Mouse (Mus musculus): Measurements from ENCODE around the gene Cpn2. TPM values are rescaled to one million over a fixed set of nuclear protein-coding genes. Genes with fewer than 3 reads are reported as not detected.

Cpn2 gene
- polyA plus RNA-seq, 1 experiment from 2014 or later, result not detected

DNA sequence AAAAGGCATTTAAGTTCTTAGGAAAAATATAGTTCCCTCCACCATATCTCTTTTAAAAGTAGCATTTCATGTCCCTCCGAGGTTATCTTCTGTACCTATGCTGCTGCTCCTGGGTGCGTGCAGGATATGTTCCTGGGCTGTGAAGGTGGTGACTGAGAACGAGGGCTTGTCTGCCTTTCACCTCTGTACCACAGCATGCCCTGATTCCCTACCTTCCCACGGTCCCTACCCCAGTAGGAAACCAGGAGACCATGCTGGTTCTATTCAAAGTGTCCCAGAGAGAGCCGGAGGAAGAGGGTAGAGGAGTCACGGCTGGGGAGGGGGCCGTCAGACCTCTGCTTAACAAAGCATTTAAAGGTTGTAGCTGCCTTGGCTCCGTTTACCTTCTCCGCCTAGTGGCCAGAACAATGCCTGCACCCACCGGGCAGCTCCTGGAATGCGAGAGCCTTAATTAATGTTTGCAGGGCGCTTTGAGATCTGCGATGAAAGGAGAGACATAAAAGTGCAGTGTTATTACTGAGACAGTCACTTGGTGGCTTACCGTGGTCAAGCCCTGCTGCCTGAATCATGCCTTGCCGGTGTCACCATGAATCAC, 16.5 kb upstream of the Cpn2 start:
- peak; percentile 67 for ATAC-seq
- peak overlapping the region; percentile 48 for H3K4me2 ChIP-seq (ENCODE audit: low read length)
- peaks cover 22% of the 10 kb centered on the region for H3K27me3 ChIP-seq (replicated peaks; ENCODE audit: control insufficient read depth, insufficient read depth, low read length)
- H3K9me3 ChIP-seq (ENCODE audit: control insufficient read depth, low read length), result no peaks in the 10 kb centered on the region
- peak overlapping the region; percentile 16 for H3K4me3 ChIP-seq (ENCODE audit: low read length)
- WGBS, result 2% methylated on average over 15 of the region's 15 CpGs
- H3K9ac ChIP-seq (ENCODE audit: low read depth, low read length), result no peak overlapping the region
- no peaks in the 10 kb centered on the region for H3K36me3 ChIP-seq (ENCODE audit: control insufficient read depth, insufficient read depth, low read length)
- peaks cover 7% of the 10 kb centered on the region for H3K4me1 ChIP-seq (ENCODE audit: control insufficient read depth, insufficient read depth, low read depth, low read length)
- no peak overlapping the region for H3K27ac ChIP-seq (ENCODE audit: low read depth, low read length)

DNA sequence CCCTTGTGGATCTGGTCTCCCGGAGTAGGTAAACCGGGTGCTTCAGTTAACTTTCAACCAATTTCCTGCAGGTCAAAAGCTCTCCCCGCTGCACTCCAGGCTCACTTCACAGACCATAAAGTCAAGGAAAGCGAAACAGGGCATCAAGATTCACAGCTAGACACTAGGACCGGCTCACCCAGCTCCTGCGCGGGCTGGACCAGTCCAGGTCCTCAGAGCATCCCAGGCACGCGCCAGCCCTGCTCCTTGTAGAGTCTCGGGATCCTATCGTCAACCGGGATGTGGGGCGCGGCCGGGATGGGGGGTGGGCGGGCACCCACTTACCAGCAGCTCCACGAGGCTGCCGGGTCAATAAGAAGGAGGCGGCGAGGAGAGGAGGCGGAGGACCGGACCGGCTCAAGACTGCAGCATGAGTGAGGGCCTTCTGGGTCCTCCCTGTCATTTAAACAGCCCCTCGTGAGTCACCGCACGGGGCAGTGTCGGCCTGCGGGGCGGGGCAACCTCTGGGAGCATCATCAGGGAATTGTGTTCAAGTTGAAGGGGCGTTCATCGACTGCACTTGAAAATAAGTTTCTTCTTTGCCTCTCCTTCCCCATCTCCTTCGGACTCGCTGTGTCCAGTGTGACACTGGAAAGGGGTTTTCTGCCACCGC, 15.7 kb upstream of the Cpn2 start, which contains the start of gene Lrrc15:
Lrrc15 (minus strand) TSS at position 413 of the 652 bp plus-strand sequence.
- Histone ChIP-seq H3K36me3 (ENCODE audit: control insufficient read depth, insufficient read depth, low read length) (no peaks in the 10 kb centered on the region), H3K27me3 (replicated peaks; ENCODE audit: control insufficient read depth, insufficient read depth, low read length) (peaks cover 22% of the 10 kb centered on the region), H3K4me2 (ENCODE audit: low read length) (peak within 1 kb of the TSS; percentile 59), H3K4me1 (ENCODE audit: control insufficient read depth, insufficient read depth, low read depth, low read length) (peaks cover 7% of the 10 kb centered on the region), H3K9me3 (ENCODE audit: control insufficient read depth, low read length) (no peaks in the 10 kb centered on the region), H3K4me3 (ENCODE audit: low read length) (peak within 1 kb of the TSS; percentile 34), H3K9ac (ENCODE audit: low read depth, low read length) (peak within 1 kb of the TSS; percentile 47), H3K27ac (ENCODE audit: low read depth, low read length) (no peak within 1 kb of the TSS)
- ATAC-seq, result no peak
- WGBS, result 5% methylated on average over 34 of the region's 34 CpGs

DNA sequence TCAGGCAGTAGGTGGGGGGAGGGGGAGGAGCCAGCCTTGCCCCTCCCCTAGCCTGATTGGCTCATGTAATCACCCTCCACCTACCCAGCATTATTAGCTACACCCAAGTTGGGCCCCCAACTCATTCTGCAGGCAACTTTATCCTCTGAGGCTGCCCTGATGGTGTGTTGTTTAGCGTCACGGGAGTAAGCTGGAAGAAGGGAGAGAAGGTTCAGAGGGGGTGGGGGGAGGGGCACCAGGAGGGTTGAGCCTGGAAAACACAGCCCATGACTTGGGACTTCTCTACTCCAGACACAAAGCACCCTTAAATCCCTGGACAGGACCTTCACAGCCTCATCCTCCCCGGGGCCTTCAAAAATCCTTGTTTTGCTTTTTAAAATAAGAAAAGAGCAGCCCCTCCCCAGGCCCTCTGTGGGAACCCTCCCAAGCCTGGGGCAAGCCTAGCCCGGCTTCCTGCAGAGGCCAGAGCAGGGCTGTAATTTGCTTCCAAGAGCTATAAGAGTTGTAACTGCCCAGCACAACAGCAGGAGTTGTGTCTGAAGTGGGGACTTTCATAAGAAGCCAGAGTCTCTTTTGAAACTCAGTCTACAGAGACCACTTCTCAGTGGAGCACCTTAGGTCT, 13.5 kb upstream of the Cpn2 start:
- Histone ChIP-seq H3K9me3 (ENCODE audit: control insufficient read depth, low read length) (no peaks in the 10 kb centered on the region), H3K36me3 (ENCODE audit: control insufficient read depth, insufficient read depth, low read length) (no peaks in the 10 kb centered on the region), H3K9ac (ENCODE audit: low read depth, low read length) (no peak overlapping the region), H3K27me3 (replicated peaks; ENCODE audit: control insufficient read depth, insufficient read depth, low read length) (peaks cover 22% of the 10 kb centered on the region), H3K4me2 (ENCODE audit: low read length) (no peak overlapping the region), H3K4me3 (ENCODE audit: low read length) (no peak overlapping the region), H3K27ac (ENCODE audit: low read depth, low read length) (no peak overlapping the region), H3K4me1 (ENCODE audit: control insufficient read depth, insufficient read depth, low read depth, low read length) (peaks cover 7% of the 10 kb centered on the region)
- WGBS, result 19% methylated on average over 4 of the region's 4 CpGs
- no peak for ATAC-seq

DNA sequence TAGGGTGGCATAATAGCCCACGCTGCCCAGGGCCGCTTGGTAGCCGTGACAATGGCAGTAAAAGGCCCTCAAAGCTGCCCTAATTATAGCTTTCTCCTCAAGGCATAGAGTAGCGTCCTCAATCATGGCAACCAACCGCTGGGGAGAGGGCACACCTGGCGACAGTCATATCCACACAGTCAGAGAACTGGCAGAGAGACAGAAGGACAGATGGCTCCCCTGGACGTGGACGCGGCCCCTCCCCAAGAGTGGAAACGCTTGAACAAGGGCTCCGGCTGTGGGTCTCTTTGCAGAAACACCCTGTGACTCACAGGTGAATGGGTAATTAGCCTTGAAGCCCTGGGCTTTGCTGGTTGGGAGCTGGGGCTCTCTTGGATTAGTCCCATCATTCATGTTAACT, 11.1 kb upstream of the Cpn2 start:
- no peak for ATAC-seq
- no peak overlapping the region for H3K4me3 ChIP-seq (ENCODE audit: low read length)
- H3K27ac ChIP-seq (ENCODE audit: low read depth, low read length), result no peak overlapping the region
- H3K9ac ChIP-seq (ENCODE audit: low read depth, low read length), result no peak overlapping the region
- H3K36me3 ChIP-seq (ENCODE audit: control insufficient read depth, insufficient read depth, low read length), result no peaks in the 10 kb centered on the region
- H3K4me2 ChIP-seq (ENCODE audit: low read length), result no peak overlapping the region
- no peaks in the 10 kb centered on the region for H3K9me3 ChIP-seq (ENCODE audit: control insufficient read depth, low read length)
- H3K4me1 ChIP-seq (ENCODE audit: control insufficient read depth, insufficient read depth, low read depth, low read length), result peaks cover 4% of the 10 kb centered on the region
- WGBS, result 64% methylated on average over 11 of the region's 11 CpGs
- peaks cover 15% of the 10 kb centered on the region for H3K27me3 ChIP-seq (replicated peaks; ENCODE audit: control insufficient read depth, insufficient read depth, low read length)

DNA sequence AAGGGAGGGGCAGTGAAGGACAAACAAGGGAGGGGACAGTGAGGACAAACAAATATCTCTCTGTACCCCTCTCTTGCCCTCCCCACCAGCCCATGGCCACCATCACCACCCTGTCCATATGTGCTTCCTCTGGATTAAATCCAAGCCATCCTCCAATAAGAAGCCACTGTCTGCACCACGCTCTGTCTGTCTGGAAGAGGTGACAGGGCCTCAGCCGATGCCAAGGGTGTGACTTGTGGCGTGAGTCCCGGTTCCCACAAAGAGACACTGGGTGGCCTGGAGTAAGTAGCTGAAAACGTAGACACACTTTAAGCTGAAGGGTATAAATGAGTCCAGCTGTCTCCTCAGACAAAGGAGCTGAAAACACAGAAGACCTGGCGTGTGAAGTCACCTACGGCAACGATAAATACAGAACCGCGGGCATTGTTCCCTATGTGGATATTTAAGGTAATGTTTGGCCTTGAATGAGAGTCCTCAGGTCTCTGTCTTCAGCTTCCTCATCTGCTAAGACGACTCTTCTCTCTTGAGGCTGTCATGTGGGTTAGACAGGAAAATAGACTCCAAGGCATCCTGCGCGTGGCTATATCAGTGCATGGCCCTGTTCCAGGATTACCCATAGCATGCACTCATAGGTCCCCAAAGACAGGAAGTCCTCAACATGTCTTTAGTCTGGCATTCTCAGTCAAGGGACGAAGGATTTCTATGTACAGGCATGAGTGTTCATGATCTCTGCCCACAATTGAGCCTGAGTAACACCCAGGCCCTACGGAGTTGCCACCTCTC, 8.4 kb upstream of the Cpn2 start:
- H3K4me3 ChIP-seq (ENCODE audit: low read length), result no peak overlapping the region
- WGBS, result 69% methylated on average over 15 of the region's 15 CpGs

DNA sequence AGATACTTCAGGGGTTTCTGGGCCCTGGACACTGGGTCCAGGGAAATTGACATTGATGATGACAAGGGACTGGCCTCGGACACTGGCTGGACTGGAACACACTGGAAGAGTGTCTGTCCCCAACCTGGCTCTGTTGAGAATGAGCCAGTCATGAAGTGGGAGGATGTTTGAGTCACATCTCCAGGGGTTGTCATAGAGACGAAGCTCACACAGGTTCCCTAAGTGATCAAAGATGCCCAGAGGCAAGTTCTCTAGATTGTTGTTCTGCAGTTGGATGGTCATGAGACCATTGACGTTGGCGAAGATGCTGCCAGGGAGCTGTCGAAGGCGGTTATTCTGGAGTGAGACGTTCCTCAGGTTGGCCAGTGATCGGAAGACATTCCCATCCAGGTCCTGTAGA, 5.8 kb upstream of the Cpn2 start:
- WGBS, result 91% methylated on average over 8 of the region's 8 CpGs
- Histone ChIP-seq H3K4me3 (ENCODE audit: low read length) (no peak overlapping the region), H3K4me2 (ENCODE audit: low read length) (no peak overlapping the region), H3K36me3 (ENCODE audit: control insufficient read depth, insufficient read depth, low read length) (no peaks in the 10 kb centered on the region), H3K27me3 (replicated peaks; ENCODE audit: control insufficient read depth, insufficient read depth, low read length) (no peaks in the 10 kb centered on the region), H3K4me1 (ENCODE audit: control insufficient read depth, insufficient read depth, low read depth, low read length) (peaks cover 5% of the 10 kb centered on the region; the same call in 1 of the 2 replicates), H3K9me3 (ENCODE audit: control insufficient read depth, low read length) (no peaks in the 10 kb centered on the region), H3K27ac (ENCODE audit: low read depth, low read length) (no peak overlapping the region), H3K9ac (ENCODE audit: low read depth, low read length) (no peak overlapping the region)
- ATAC-seq, result no peak

More for the DNA sequence above, 8.4 kb upstream of the Cpn2 start:
- Histone ChIP-seq H3K27me3 (replicated peaks; ENCODE audit: control insufficient read depth, insufficient read depth, low read length) (no peaks in the 10 kb centered on the region), H3K4me2 (ENCODE audit: low read length) (no peak overlapping the region), H3K4me1 (ENCODE audit: control insufficient read depth, insufficient read depth, low read depth, low read length) (peaks cover 5% of the 10 kb centered on the region; the same call in 1 of the 2 replicates), H3K9ac (ENCODE audit: low read depth, low read length) (no peak overlapping the region), H3K27ac (ENCODE audit: low read depth, low read length) (no peak overlapping the region), H3K9me3 (ENCODE audit: control insufficient read depth, low read length) (no peaks in the 10 kb centered on the region), H3K36me3 (ENCODE audit: control insufficient read depth, insufficient read depth, low read length) (no peaks in the 10 kb centered on the region)
- ATAC-seq, result no peak

DNA sequence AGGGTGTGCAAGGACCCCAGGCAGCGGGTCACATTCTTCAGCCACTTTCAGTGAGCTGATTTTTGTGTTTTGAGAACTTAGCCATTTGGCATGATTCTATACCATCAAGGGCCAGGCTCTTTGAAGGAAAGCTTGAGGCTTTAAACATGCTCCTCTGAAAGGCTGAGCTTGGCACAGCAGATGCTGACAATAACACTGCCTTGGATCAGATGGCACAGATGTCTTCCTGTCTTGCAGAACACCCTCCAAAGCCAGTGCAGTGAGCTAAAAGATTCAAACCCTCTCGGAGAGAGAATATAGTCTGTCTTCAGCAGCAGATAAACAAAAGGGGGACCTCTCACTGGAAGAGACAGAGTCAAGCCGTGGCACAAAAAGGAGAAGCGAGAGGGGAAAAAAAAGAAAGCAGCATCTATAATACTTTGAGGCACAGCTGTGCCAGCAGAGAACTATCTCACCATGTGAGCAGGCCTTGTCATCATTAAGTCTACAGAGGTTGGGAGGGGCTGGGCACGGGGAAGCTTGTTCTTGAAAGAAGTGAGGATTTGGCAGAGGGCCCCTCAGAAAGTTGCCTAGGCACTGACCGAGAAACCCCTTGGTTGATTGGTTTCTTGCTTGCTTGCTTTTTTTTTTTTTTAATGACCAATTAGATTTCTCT, 4.8 kb upstream of the Cpn2 start:
- no peak overlapping the region for H3K4me3 ChIP-seq (ENCODE audit: low read length)
- H3K36me3 ChIP-seq (ENCODE audit: control insufficient read depth, insufficient read depth, low read length), result no peaks in the 10 kb centered on the region
- ATAC-seq, result no peak
- H3K4me2 ChIP-seq (ENCODE audit: low read length), result no peak overlapping the region
- H3K27ac ChIP-seq (ENCODE audit: low read depth, low read length), result peak overlapping the region; percentile 14; the same call in 1 of the 2 replicates
- no peaks in the 10 kb centered on the region for H3K9me3 ChIP-seq (ENCODE audit: control insufficient read depth, low read length)
- H3K27me3 ChIP-seq (replicated peaks; ENCODE audit: control insufficient read depth, insufficient read depth, low read length), result no peaks in the 10 kb centered on the region
- no peak overlapping the region for H3K9ac ChIP-seq (ENCODE audit: low read depth, low read length)
- H3K4me1 ChIP-seq (ENCODE audit: control insufficient read depth, insufficient read depth, low read depth, low read length), result peaks cover 5% of the 10 kb centered on the region; the same call in 1 of the 2 replicates
- 36% methylated on average over 6 of the region's 6 CpGs for WGBS

DNA sequence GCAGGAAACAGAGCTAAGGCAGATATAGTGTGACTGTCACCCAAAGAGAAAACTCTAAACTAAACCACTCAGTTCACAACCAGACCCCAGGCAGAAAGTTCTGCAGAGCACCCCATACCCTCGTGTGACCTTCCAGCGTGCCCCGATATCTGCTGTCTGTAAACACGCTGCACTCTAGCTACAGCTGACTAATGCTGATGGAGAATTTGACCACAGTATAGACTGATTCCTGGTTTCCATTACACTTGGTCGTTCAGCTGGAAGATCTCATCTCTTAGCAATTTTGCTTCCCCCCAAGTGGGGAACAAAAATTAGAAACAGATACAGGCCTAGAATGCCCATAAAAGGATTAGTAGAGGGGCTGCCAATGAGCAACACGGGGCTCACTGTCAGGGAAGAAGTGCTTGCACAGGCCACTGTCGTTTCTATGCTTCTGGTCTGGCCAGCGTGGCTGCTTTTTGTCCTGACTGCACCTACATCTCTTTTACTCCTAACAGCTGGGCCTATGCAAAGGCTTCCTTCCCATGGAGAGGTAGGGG, 4.0 kb upstream of the Cpn2 start:
- WGBS, result 67% methylated on average over 8 of the region's 8 CpGs
- Histone ChIP-seq H3K9me3 (ENCODE audit: control insufficient read depth, low read length) (no peaks in the 10 kb centered on the region), H3K4me3 (ENCODE audit: low read length) (no peak overlapping the region), H3K9ac (ENCODE audit: low read depth, low read length) (no peak overlapping the region), H3K27ac (ENCODE audit: low read depth, low read length) (no peak overlapping the region), H3K27me3 (replicated peaks; ENCODE audit: control insufficient read depth, insufficient read depth, low read length) (no peaks in the 10 kb centered on the region), H3K36me3 (ENCODE audit: control insufficient read depth, insufficient read depth, low read length) (no peaks in the 10 kb centered on the region), H3K4me2 (ENCODE audit: low read length) (no peak overlapping the region), H3K4me1 (ENCODE audit: control insufficient read depth, insufficient read depth, low read depth, low read length) (peaks cover 5% of the 10 kb centered on the region; the same call in 1 of the 2 replicates)
- ATAC-seq, result no peak
